27 mouse cellular contexts compared by ENCODE assay signal in genomic region chr13:119442244-119442643, GRCm38 (mm10). TPM values are rescaled to one million over a fixed set of nuclear protein-coding genes. Genes with fewer than 3 reads are reported as not detected.
DNase-seq lines count a peak whose midpoint lies in the region; ATAC-seq and TF ChIP-seq lines count a peak whose summit lies in the region.
"Had no signal": no experiment of that assay in that cellular context is flagged by ENCODE, and none has a peak within 500 bp of the region (broad histone marks: within the 10 kb centered on the region; RNA-seq: fewer than 3 reads in every experiment).

No protein-coding gene starts in this region.

- no peak overlapping the region for H3K4me2 ChIP-seq in liver, embryonic 13.5 days
- H3K4me2 ChIP-seq: forebrain, embryonic 13.5 days; heart, embryonic 15.5 days; hindbrain, embryonic 13.5 days; lung, embryonic 14.5 days; midbrain, embryonic 13.5 days had no signal

- peak; percentile 42 for DNase-seq in R1 (ENCODE audit: low read depth, low spot score)
- no peak for DNase-seq in liver, embryonic 13.5 days
- no peak for DNase-seq in thymus, postnatal 0 days (ENCODE audit: low spot score)
- no peak for DNase-seq in layer of hippocampus, adult 11-12 months (ENCODE audit: low spot score)
- DNase-seq in layer of hippocampus, adult 18-20 months (ENCODE audit: low spot score in 2 of 2), result no peak
- no peak for DNase-seq in kidney, adult 2 months
- DNase-seq: adrenal gland, adult 2 months; cerebellum, adult 9-10 months; gastrocnemius, postnatal 25 days; heart, adult 11 months; heart, postnatal 4 days; kidney, adult 9 months; kidney, postnatal 14 days; left cerebral cortex, postnatal 4 days; lung, embryonic 14.5 days; lung, postnatal 14 days; thymus, postnatal 14 days had no signal

- no peak for TF ChIP-seq POLR2A in kidney, adult 2 months (IDR thresholded peaks at IDR 0.05; ENCODE audit: low read depth, low read length)

- H3K27me3 ChIP-seq in liver, embryonic 13.5 days, result no peaks in the 10 kb centered on the region
- no peaks in the 10 kb centered on the region for H3K27me3 ChIP-seq in megakaryocyte, embryonic 14.5 days (replicated peaks)
- H3K27me3 ChIP-seq in kidney, adult 2 months (replicated peaks; ENCODE audit: control insufficient read depth, insufficient read depth, low read length), result no peaks in the 10 kb centered on the region
- H3K27me3 ChIP-seq: forebrain, embryonic 13.5 days; heart, embryonic 15.5 days; hindbrain, embryonic 13.5 days; midbrain, embryonic 13.5 days had no signal

- H3K36me3 ChIP-seq in liver, embryonic 13.5 days, result peaks cover 52% of the 10 kb centered on the region
- peaks cover 82% of the 10 kb centered on the region for H3K36me3 ChIP-seq in megakaryocyte, embryonic 14.5 days (replicated peaks; ENCODE audit: low read length)
- H3K36me3 ChIP-seq in kidney, adult 2 months (ENCODE audit: control insufficient read depth, insufficient read depth, low read length), result no peaks in the 10 kb centered on the region; the same call in none of the 2 replicates

- no peak for TF ChIP-seq CTCF in kidney, adult 2 months (conservative IDR thresholded peaks at IDR 0.05; ENCODE audit: insufficient read depth, insufficient read length, low read depth, low read length)

- H3K27ac ChIP-seq in liver, embryonic 13.5 days, result no peak overlapping the region
- H3K27ac ChIP-seq in kidney, adult 2 months (ENCODE audit: insufficient read depth, low read depth, low read length), result no peak overlapping the region
- H3K27ac ChIP-seq: forebrain, embryonic 13.5 days; heart, embryonic 10.5 days; heart, embryonic 15.5 days; hindbrain, embryonic 13.5 days; layer of hippocampus, adult 2 months; midbrain, embryonic 13.5 days had no signal

- peaks cover 6% of the 10 kb centered on the region for H3K4me1 ChIP-seq in liver, embryonic 13.5 days (replicated peaks)
- H3K4me1 ChIP-seq in megakaryocyte, embryonic 14.5 days, result peaks cover 9% of the 10 kb centered on the region
- H3K4me1 ChIP-seq in kidney, adult 2 months (ENCODE audit: control insufficient read depth, insufficient read depth, low read length), result no peaks in the 10 kb centered on the region
- H3K4me1 ChIP-seq: forebrain, embryonic 13.5 days; heart, embryonic 10.5 days; heart, embryonic 15.5 days; hindbrain, embryonic 13.5 days; midbrain, embryonic 13.5 days had no signal

- WGBS in liver, embryonic 13.5 days (ENCODE audit: insufficient replicate concordance), result 75% methylated on average over 1 of the region's 1 CpGs
- 68% methylated on average over 1 of the region's 1 CpGs for WGBS in kidney, adult 2 months

- ATAC-seq in common myeloid progenitor, adult 5-6 weeks (replicated peaks; ENCODE audit: low read depth, poor library complexity, severe bottlenecking), result 0 out of 2 replicates have a peak, but pooled peaks have one; percentile 52
- peak; percentile 85 for ATAC-seq in liver, embryonic 13.5 days (ENCODE audit: low read depth)
- ATAC-seq: activated CD4-positive, CD25-positive, alpha-beta regulatory T cell, adult 4 months; forebrain, embryonic 13.5 days; intestine, embryonic 16.5 days; midbrain, embryonic 13.5 days had no signal

- no peak overlapping the region for H3K4me3 ChIP-seq in liver, embryonic 13.5 days (replicated peaks)
- peak overlapping the region; percentile 33 for H3K4me3 ChIP-seq in megakaryocyte, embryonic 14.5 days (replicated peaks)
- no peak overlapping the region for H3K4me3 ChIP-seq in kidney, adult 2 months (ENCODE audit: insufficient read depth, low read depth, low read length)
- H3K4me3 ChIP-seq: forebrain, embryonic 13.5 days; heart, embryonic 10.5 days; heart, embryonic 15.5 days; hindbrain, embryonic 13.5 days; layer of hippocampus, adult 2 months; midbrain, embryonic 13.5 days had no signal

- H3K9ac ChIP-seq in liver, embryonic 13.5 days, result no peak overlapping the region
- H3K9ac ChIP-seq: forebrain, embryonic 13.5 days; heart, embryonic 15.5 days; hindbrain, embryonic 13.5 days; lung, embryonic 14.5 days; midbrain, embryonic 13.5 days had no signal

- no peaks in the 10 kb centered on the region for H3K9me3 ChIP-seq in liver, embryonic 13.5 days (replicated peaks)
- no peaks in the 10 kb centered on the region for H3K9me3 ChIP-seq in megakaryocyte, embryonic 14.5 days
- H3K9me3 ChIP-seq: forebrain, embryonic 13.5 days; heart, embryonic 10.5 days; heart, embryonic 15.5 days; hindbrain, embryonic 13.5 days; midbrain, embryonic 13.5 days had no signal

RNA-seq across cellular contexts. Expression of gene Paip1, which starts 13.8 kb away (rescaled TPM):
- total RNA-seq in common myeloid progenitor, adult 5-6 weeks (2017), result 80.4 and 83.4 TPM in 2 replicates
- 25.5 and 29.8 TPM in 2 replicates for polyA plus RNA-seq in liver, embryonic 13.5 days (2015; fragmentation: Nextera tagmentation; extraction: Ambion mirVana)
- 10.0 and 21.2 TPM in 2 replicates for polyA plus RNA-seq in megakaryocyte, embryonic 14.5 days (2012; ENCODE audit: insufficient read depth, low replicate concordance)
- 71.2 and 77.8 TPM in 2 replicates for polyA plus RNA-seq in thymus, postnatal 0 days (2015; fragmentation: Nextera tagmentation; extraction: Ambion mirVana)
- total RNA-seq in layer of hippocampus, adult 18-20 months (2021), result 10 to 100 TPM; 95.2 to 98.8 TPM
- 19.8 and 23.9 TPM in 2 replicates for polyA plus RNA-seq in kidney, adult 2 months (2012; rRNA removed)

RNA-seq across cellular contexts. Expression of gene 4833420G17Rik, which starts 20.3 kb away (rescaled TPM):
- 61.4 and 66.7 TPM in 2 replicates for total RNA-seq in common myeloid progenitor, adult 5-6 weeks (2017)
- polyA plus RNA-seq in liver, embryonic 13.5 days (2015; fragmentation: Nextera tagmentation; extraction: Ambion mirVana), result 20.4 and 23.6 TPM in 2 replicates
- polyA plus RNA-seq in megakaryocyte, embryonic 14.5 days (2012; ENCODE audit: insufficient read depth, low replicate concordance), result 2.6 and 2.7 TPM in 2 replicates
- 71.9 and 91.0 TPM in 2 replicates for polyA plus RNA-seq in thymus, postnatal 0 days (2015; fragmentation: Nextera tagmentation; extraction: Ambion mirVana)
- total RNA-seq in layer of hippocampus, adult 18-20 months (2021), result 10 to 100 TPM; 19.8 to 25.9 TPM
- 22.3 and 23.3 TPM in 2 replicates for polyA plus RNA-seq in kidney, adult 2 months (2012; rRNA removed)

RNA-seq across cellular contexts. Expression of gene Tmem267, which starts 45.6 kb away (rescaled TPM):
- total RNA-seq in common myeloid progenitor, adult 5-6 weeks (2017), result 8.2 and 11.3 TPM in 2 replicates
- 0.45 and 0.86 TPM in 2 replicates for polyA plus RNA-seq in liver, embryonic 13.5 days (2015; fragmentation: Nextera tagmentation; extraction: Ambion mirVana)
- 0.88 TPM in 1 of 2 replicates, not detected in the other for polyA plus RNA-seq in megakaryocyte, embryonic 14.5 days (2012; ENCODE audit: insufficient read depth, low replicate concordance)
- 2.3 and 2.6 TPM in 2 replicates for polyA plus RNA-seq in thymus, postnatal 0 days (2015; fragmentation: Nextera tagmentation; extraction: Ambion mirVana)
- total RNA-seq in layer of hippocampus, adult 18-20 months (2021), result 10 to 100 TPM; 29.4 to 30.6 TPM
- 7.5 and 9.0 TPM in 2 replicates for polyA plus RNA-seq in kidney, adult 2 months (2012; rRNA removed)

RNA-seq across cellular contexts. Expression of gene 3110070M22Rik, which starts 45.9 kb away (rescaled TPM):
- 0.37 and 0.92 TPM in 2 replicates for total RNA-seq in common myeloid progenitor, adult 5-6 weeks (2017)
- polyA plus RNA-seq in liver, embryonic 13.5 days (2015; fragmentation: Nextera tagmentation; extraction: Ambion mirVana), result 0.35 and 0.37 TPM in 2 replicates
- polyA plus RNA-seq in megakaryocyte, embryonic 14.5 days (2012; ENCODE audit: insufficient read depth, low replicate concordance), result 1.8 TPM in 1 of 2 replicates, not detected in the other
- polyA plus RNA-seq in thymus, postnatal 0 days (2015; fragmentation: Nextera tagmentation; extraction: Ambion mirVana), result 0.96 and 1.2 TPM in 2 replicates
- 1 to 10 TPM; 2.2 to 2.4 TPM for total RNA-seq in layer of hippocampus, adult 18-20 months (2021)
- polyA plus RNA-seq in kidney, adult 2 months (2012; rRNA removed), result 1.9 and 2.7 TPM in 2 replicates
